In the genomic region with DNA sequence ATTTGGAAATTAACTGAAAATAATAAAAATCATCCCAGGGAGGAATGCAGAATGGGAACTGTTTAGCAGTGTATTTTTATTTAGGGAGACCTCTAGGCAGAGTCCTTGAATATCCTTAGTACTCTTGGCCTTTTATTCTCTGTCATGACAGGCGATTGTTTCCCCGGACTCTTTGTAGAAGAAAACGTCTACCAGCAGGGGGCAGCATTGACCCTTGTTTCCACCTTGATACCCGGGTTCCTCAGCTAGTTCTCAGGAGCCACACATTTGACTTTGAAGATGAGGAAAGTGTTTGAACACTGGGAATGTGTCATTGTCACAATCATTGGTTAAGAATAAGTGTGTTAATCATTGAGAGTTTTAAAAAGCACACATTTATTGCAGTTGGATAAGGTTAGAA, we compare ENCODE assay signal across 8 mouse cellular contexts.
A peak's percentile ranks its signal among the peaks of the same experiment; 100 is the strongest.
DNase-seq lines count a peak whose midpoint lies in the region; ATAC-seq and TF ChIP-seq lines count a peak whose summit lies in the region.

No protein-coding gene starts in this region.

- H3K4me3 ChIP-seq in cortical plate, adult 2 months (ENCODE audit: insufficient read depth, low read length) = no peak overlapping the region
- no peak overlapping the region for H3K4me3 ChIP-seq in limb, embryonic 10.5 days
- no peak overlapping the region for H3K4me3 ChIP-seq in neural tube, embryonic 13.5 days

- H3K4me1 ChIP-seq in cortical plate, adult 2 months (ENCODE audit: control insufficient read depth, insufficient read depth, low read length) = no peaks in the 10 kb centered on the region
- H3K4me1 ChIP-seq in limb, embryonic 10.5 days = no peaks in the 10 kb centered on the region
- peaks cover 3% of the 10 kb centered on the region; the same call in 1 of the 2 replicates for H3K4me1 ChIP-seq in neural tube, embryonic 13.5 days (replicated peaks)

- TF ChIP-seq POLR2A in cortical plate, adult 2 months (IDR thresholded peaks at IDR 0.05; ENCODE audit: extremely low read depth, insufficient read depth, low read length) = no peak

- DNase-seq in 3134 (ENCODE audit: extremely low read depth, insufficient read length, low spot score) = peak; percentile 27
- peak; percentile 91 for DNase-seq in adipocyte (ENCODE audit: low spot score)
- peak; percentile 32 to 64 for DNase-seq in gastrocnemius, postnatal 36 days
- peak; percentile 72 to 90 for DNase-seq in kidney, adult 8-10 months
- DNase-seq in limb, embryonic 10.5 days (ENCODE audit: low spot score) = peak; percentile 90
- peak; percentile 65 for DNase-seq in testis, postnatal 14 days (ENCODE audit: low spot score)

- no peaks in the 10 kb centered on the region for H3K27me3 ChIP-seq in limb, embryonic 10.5 days (ENCODE audit: low read depth, poor library complexity, severe bottlenecking)
- H3K27me3 ChIP-seq in neural tube, embryonic 13.5 days = no peaks in the 10 kb centered on the region

- H3K36me3 ChIP-seq in limb, embryonic 10.5 days = no peaks in the 10 kb centered on the region
- H3K36me3 ChIP-seq in neural tube, embryonic 13.5 days = peaks cover 9% of the 10 kb centered on the region; the same call in 1 of the 2 replicates

- no peak overlapping the region for H3K9ac ChIP-seq in neural tube, embryonic 13.5 days

- peak; percentile 59 for ATAC-seq in neural tube, embryonic 13.5 days (ENCODE audit: low read depth)

- no peaks in the 10 kb centered on the region for H3K9me3 ChIP-seq in limb, embryonic 10.5 days (replicated peaks)
- no peaks in the 10 kb centered on the region for H3K9me3 ChIP-seq in neural tube, embryonic 13.5 days

- TF ChIP-seq CTCF in cortical plate, adult 2 months (IDR thresholded peaks at IDR 0.05; ENCODE audit: extremely low read depth, insufficient read depth, low read length) = peak; percentile 71

- H3K27ac ChIP-seq in cortical plate, adult 2 months (ENCODE audit: insufficient read depth, low read length) = no peak overlapping the region
- no peak overlapping the region for H3K27ac ChIP-seq in limb, embryonic 10.5 days
- no peak overlapping the region for H3K27ac ChIP-seq in neural tube, embryonic 13.5 days (replicated peaks)

- intact Hi-C loops in gastrocnemius, postnatal 36 days (cut with DNase I) = no loop called here

- H3K4me2 ChIP-seq in neural tube, embryonic 13.5 days = no peak overlapping the region

- WGBS in limb, embryonic 10.5 days = 8% methylated on average over 4 of the region's 4 CpGs
- 3% methylated on average over 4 of the region's 4 CpGs for WGBS in neural tube, embryonic 13.5 days

Comparison
In these comparisons a context has a peak if more than half of its experiments do, and no peak if none do; other contexts are left out.
1. DNase-seq: peak in every context shown above with its lines; median percentile 91 in adipocyte; 90 in limb, embryonic 10.5 days; 81 in kidney, adult 8-10 months; 65 in testis, postnatal 14 days; 48 in gastrocnemius, postnatal 36 days; 27 in 3134.